10 mouse cellular contexts compared by ENCODE assay signal in genomic region chr12:51830671-51831070, GRCm38 (mm10). TPM values are rescaled to one million over a fixed set of nuclear protein-coding genes. Genes with fewer than 3 reads are reported as not detected.
A peak's percentile ranks its signal among the peaks of the same experiment; 100 is the strongest.
DNase-seq lines count a peak whose midpoint lies in the region; ATAC-seq and TF ChIP-seq lines count a peak whose summit lies in the region.
"Had no signal": no experiment of that assay in that cellular context is flagged by ENCODE, and none has a peak within 500 bp of the region (broad histone marks: within the 10 kb centered on the region; RNA-seq: fewer than 3 reads in every experiment).

No protein-coding gene starts in this region.

- no peak for DNase-seq in heart, postnatal 25 days (ENCODE audit: low spot score)
- DNase-seq in 416B (ENCODE audit: low read depth), result peak; percentile 44
- no peak for DNase-seq in limb, embryonic 14.5 days (ENCODE audit: low spot score)
- no peak for DNase-seq in thymus, postnatal 25 days
- no peak for DNase-seq in left cerebral cortex, postnatal 14 days (ENCODE audit: low spot score in 2 of 2)
- DNase-seq in T-cell, adult 2 months (ENCODE audit: low spot score), result no peak
- DNase-seq: cerebellum, adult 18-20 months; kidney, adult 18-20 months had no signal

- H3K4me1 ChIP-seq in heart, embryonic 13.5 days, result peaks cover 19% of the 10 kb centered on the region
- peaks cover 10% of the 10 kb centered on the region; the same call in 1 of the 2 replicates for H3K4me1 ChIP-seq in embryonic facial prominence, embryonic 12.5 days
- peaks cover 11% of the 10 kb centered on the region for H3K4me1 ChIP-seq in limb, embryonic 14.5 days (ENCODE audit: control insufficient read depth, insufficient read depth, low read length)

- TF ChIP-seq POLR2A in limb, embryonic 14.5 days (IDR thresholded peaks at IDR 0.05; ENCODE audit: borderline replicate concordance, extremely low read depth, insufficient read depth, insufficient read length), result no peak

- H3K4me3 ChIP-seq in heart, embryonic 13.5 days, result peak overlapping the region; percentile 94
- H3K4me3 ChIP-seq in embryonic facial prominence, embryonic 12.5 days, result no peak overlapping the region; the same call in 1 of the 2 replicates
- no peak overlapping the region for H3K4me3 ChIP-seq in limb, embryonic 14.5 days (replicated peaks; ENCODE audit: low read length)

- intact Hi-C loops in heart, postnatal 25 days (cut with DNase I), result no loop called here
- intact Hi-C loops in left cerebral cortex, postnatal 14 days (cut with DNase I), result no loop called here

- no peak for ATAC-seq in heart, embryonic 13.5 days (ENCODE audit: extremely low read depth, insufficient number of reproducible peaks, low FRiP score, low TSS enrichment)
- ATAC-seq in embryonic facial prominence, embryonic 12.5 days (ENCODE audit: insufficient number of reproducible peaks, insufficient read depth, low FRiP score, low TSS enrichment), result no peak
- ATAC-seq in limb, embryonic 14.5 days (ENCODE audit: low FRiP score, low read depth), result no peak

- H3K27me3 ChIP-seq in heart, embryonic 13.5 days (replicated peaks), result no peaks in the 10 kb centered on the region
- H3K27me3 ChIP-seq in embryonic facial prominence, embryonic 12.5 days, result no peaks in the 10 kb centered on the region
- H3K27me3 ChIP-seq in limb, embryonic 14.5 days (ENCODE audit: control insufficient read depth, insufficient read depth, low read length), result no peaks in the 10 kb centered on the region

- H3K36me3 ChIP-seq in heart, embryonic 13.5 days, result peaks cover 10% of the 10 kb centered on the region; the same call in 1 of the 2 replicates
- peaks cover 3% of the 10 kb centered on the region; the same call in 1 of the 2 replicates for H3K36me3 ChIP-seq in embryonic facial prominence, embryonic 12.5 days
- peaks cover 7% of the 10 kb centered on the region; the same call in 1 of the 2 replicates for H3K36me3 ChIP-seq in limb, embryonic 14.5 days (ENCODE audit: control insufficient read depth, insufficient read depth, low read length)

- no peak overlapping the region; the same call in 1 of the 2 replicates for H3K9ac ChIP-seq in heart, embryonic 13.5 days
- H3K9ac ChIP-seq in embryonic facial prominence, embryonic 12.5 days, result no peak overlapping the region
- H3K9ac ChIP-seq in limb, embryonic 14.5 days (ENCODE audit: low read depth, low read length, severe bottlenecking), result no peak overlapping the region

- H3K4me2 ChIP-seq in heart, embryonic 13.5 days, result peak overlapping the region; percentile 85
- H3K4me2 ChIP-seq in embryonic facial prominence, embryonic 12.5 days (replicated peaks), result peak overlapping the region; percentile 74
- H3K4me2 ChIP-seq in limb, embryonic 14.5 days (replicated peaks; ENCODE audit: low read depth, low read length, severe bottlenecking), result peak overlapping the region; percentile 70

- no peaks in the 10 kb centered on the region for H3K9me3 ChIP-seq in heart, embryonic 13.5 days
- no peaks in the 10 kb centered on the region for H3K9me3 ChIP-seq in embryonic facial prominence, embryonic 12.5 days
- no peaks in the 10 kb centered on the region for H3K9me3 ChIP-seq in limb, embryonic 14.5 days (ENCODE audit: control insufficient read depth, low read length)

- WGBS in heart, embryonic 13.5 days, result 77% methylated on average over 1 of the region's 1 CpGs
- 94% methylated on average over 1 of the region's 1 CpGs for WGBS in embryonic facial prominence, embryonic 12.5 days
- 93% methylated on average over 1 of the region's 1 CpGs for WGBS in limb, embryonic 14.5 days

- peak overlapping the region; percentile 99 for H3K27ac ChIP-seq in heart, embryonic 13.5 days (replicated peaks)
- H3K27ac ChIP-seq in embryonic facial prominence, embryonic 12.5 days, result no peak overlapping the region
- no peak overlapping the region for H3K27ac ChIP-seq in limb, embryonic 14.5 days (replicated peaks; ENCODE audit: low read depth, low read length)

RNA-seq across cellular contexts. Expression of gene Hectd1, which starts 1.3 kb away (rescaled TPM):
- polyA plus RNA-seq in heart, embryonic 13.5 days (2015; fragmentation: Nextera tagmentation; extraction: Ambion mirVana), result 28.7 and 32.0 TPM in 2 replicates
- total RNA-seq in heart, postnatal 25 days (2021), result 10 to 100 TPM; 76.9 to 84.5 TPM
- polyA plus RNA-seq in embryonic facial prominence, embryonic 12.5 days (2016; fragmentation: Nextera tagmentation; extraction: Ambion mirVana), result 43.1 and 44.6 TPM in 2 replicates
- 32.8 and 35.8 TPM in 2 replicates for polyA plus RNA-seq in limb, embryonic 14.5 days (2012; rRNA removed)
- 44.0 and 45.6 TPM in 2 replicates for polyA plus RNA-seq in limb, embryonic 14.5 days (2014; fragmentation: Nextera tagmentation; extraction: Ambion mirVana)
- 10 to 100 TPM; 83.8 to 88.8 TPM for total RNA-seq in left cerebral cortex, postnatal 14 days (2021)
